Mouse (Mus musculus): ENCODE measurements around the gene Lysmd1.

DNA sequence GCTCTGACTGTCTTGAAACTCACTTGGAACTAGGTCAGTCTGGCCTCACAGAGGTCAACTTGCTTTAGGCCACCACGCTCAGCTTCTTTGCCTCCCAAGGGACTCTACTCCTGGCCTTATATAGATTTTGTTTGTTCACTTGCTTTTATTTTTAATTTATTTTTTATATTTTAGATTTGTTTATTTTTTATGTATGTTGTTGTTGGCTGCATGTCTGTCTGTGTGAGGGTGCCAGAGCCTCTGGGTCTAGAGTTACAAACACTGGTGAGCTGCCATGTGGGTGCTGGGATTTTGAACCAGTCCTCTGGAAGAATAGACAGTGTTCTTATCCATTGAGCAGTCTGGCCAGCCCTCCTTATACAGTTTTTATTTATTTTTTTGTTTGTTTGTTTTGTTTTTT, 21.1 kb upstream of the Lysmd1 start:
- no peak for TF ChIP-seq GATA1 (IDR thresholded peaks at IDR 0.05; ENCODE audit: borderline replicate concordance, low read length)
- no peak for TF ChIP-seq FLI1 (IDR thresholded peaks at IDR 0.05; ENCODE audit: low read length)

Data from megakaryocyte, embryonic 14.5 days (primary cell).